Mouse (Mus musculus) adrenal gland, postnatal 10 days (tissue): ENCODE measurements around the gene Fam213a. TPM values are rescaled to one million over a fixed set of nuclear protein-coding genes. Genes with fewer than 3 reads are reported as not detected.

Source experiments
- DNase-seq: peaks from one replicate; pipeline ENCODE4 v3.0.0; 2021; ENCODE audit warnings: mixed read lengths
- total RNA-seq, 2 experiments: library from RNA; stranded (reverse); gene quantifications; 2 replicates each; pipeline ENCODE4 v1.2.3; 2021

Gene Fam213a
- total RNA-seq, 2 experiments from 2014 or later, result 230 to 232 TPM

DNA sequence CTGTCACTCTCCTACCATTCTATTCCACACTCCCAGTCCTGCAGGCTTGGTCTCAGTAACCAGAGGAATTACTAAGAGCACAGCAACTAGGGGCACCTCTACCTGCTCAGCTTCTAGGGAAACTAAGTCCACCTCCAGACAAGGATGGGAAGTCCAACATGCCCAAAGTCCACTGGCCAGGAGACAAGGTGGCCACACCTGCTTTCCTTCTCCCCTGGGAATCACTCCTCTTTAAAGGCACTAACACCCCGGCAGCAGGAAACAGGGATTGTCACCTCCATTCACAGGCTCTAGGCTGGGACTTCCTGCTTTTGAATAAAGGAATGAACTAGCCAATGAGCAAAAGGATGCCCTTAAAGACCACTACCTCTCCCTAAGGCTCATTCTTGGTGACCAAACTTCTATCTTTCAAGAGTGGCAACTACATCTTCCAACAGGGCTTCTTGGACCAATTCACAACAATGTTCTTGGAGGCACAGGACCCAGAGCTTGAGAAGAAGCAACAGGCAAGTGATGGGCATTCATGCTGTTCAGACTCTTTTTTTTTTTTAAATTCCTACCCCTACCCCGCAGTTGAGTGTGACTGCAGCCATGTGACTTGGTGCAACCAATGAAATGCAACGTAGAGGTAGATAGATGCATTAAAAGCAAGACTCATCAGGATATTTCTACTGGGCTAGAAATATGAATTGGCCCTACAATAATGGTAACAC, 49.9 kb downstream of the Fam213a start:
- no peak for DNase-seq

DNA sequence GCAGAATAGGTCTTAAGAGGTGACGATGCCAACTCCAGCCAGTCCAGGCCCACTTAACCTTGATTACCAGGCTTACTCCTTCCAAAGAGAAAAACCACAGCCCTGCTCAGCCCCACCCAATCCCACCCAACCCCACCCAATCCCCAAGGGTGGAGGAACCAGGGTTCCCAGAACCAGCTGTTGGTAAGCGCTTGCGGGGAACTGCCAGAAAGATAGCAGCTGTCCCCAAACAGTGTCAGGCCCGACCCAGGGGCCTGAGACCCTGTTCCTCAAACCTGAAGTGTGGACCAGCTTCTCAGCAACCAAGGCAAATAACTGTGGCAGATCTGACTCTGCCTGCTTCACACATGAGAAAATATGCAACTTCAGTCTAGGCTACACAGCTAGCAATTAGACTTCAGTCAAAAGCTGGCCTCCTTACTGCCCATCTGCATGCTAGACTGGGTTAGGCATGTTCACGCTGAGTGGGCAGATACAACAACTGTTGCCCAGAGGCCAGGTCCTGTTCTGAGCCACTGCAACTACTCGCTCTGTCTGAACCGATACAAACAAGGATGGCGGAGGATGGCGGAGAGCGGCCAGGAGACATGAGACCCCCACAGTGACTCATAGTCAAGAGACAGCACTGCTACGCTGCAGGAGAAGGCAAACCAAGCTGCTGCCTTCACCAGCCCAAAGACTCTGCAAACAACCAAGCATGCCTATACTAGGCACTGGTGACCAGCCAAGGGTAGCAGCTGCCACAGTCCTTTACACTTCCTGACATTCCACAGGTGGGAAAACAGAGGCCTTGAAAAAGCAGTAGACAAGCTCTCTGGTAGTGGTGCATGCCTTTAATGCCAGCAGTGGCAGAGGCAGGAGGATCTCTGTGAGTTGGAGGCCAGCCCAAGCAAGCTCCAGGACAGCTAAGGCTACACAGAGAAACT, 51.0 kb downstream of the Fam213a start:
- DNase-seq, result no peak

DNA sequence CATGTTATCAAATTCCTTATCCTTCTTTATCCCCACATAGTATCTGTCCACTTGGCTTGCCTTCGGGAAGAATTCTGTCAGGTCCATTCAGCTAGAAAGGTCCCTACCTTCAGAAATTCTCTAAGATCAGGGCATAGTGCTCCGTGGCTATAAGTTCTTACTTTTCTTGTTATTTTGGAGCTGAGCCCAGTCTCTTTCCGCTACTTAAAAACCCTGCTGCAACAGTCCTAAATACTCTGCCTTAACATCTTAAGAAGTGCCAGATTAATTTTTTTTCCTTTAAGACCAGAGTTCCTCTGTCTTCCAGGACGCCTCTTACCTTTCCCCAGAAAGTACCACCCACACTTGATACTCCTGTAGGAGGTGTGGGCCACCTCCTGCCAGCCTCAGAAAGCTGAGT, 53.4 kb downstream of the Fam213a start:
- DNase-seq, result no peak

GRCm38 (mm10) chr14:40959586-40959985, 54.0 kb downstream of the Fam213a start:
- no peak for DNase-seq

- peak; percentile 44 for DNase-seq
Observed at GRCm38 (mm10) chr14:40958986-40959381, 54.6 kb downstream of the Fam213a start.

- peak; percentile 57 for DNase-seq
Observed at GRCm38 (mm10) chr14:40958083-40958985, 55.3 kb downstream of the Fam213a start.

DNA sequence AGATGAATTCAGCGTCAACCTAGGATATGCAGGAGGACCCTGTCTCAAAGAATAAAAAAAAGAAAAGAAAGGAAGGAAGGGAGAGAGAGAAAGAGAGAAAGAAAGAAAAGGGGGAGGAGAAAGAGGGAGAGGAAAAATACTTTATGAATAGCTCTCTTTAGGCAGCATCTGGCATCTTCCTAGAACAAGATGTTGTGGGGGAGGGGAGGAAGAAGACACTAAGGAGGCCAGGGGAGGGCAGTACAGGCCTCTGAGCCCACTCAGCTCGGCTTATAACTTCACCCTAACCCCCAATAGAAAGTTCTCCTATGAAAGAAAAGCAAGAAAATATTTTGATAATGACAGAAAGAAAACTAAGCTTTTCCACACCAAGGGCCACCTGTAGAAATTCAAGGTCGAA, 56.0 kb downstream of the Fam213a start:
- DNase-seq, result no peak

DNA sequence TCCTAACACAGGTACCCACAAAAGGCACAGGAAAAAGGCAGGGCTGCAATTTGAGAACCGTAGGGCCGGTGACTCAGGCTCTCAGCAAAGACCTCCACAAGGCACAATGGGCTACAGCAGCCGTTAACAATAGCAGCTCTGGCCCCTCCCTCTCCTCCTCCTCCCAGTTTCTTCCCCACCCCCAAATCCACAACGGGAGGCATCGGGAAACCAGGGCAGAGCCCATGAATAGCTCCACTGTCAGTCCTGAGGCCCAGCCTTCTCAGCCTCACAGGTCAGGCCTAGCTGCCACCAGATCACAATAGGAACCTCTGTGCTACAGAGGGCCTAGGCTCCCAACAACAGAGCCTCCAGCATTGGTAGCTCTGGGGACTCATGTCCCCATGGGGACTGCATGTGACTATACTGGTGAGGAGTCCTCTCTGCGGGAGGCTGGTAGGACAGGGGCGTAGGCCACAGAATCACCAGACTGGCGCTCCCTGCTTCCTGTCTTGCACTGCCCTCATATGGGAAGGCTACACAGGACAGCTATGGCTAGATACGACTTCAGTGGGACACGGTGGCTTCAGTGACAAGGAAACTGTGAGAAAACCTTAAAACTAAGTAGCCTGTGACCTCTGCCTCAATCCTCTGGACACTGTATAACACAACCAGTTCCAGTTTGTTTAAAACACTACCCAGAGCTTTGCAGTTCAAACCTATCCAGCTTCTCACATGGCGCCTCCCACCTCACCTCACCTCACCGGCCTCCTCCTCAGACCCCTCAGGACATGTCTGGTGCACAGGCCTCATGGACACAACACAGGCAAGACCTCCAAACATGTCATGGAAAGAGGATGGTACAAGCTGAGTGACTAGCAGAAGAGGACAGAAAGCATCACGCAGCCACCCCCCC, 57.1 kb downstream of the Fam213a start:
- DNase-seq, result peak; percentile 43

- no peak for DNase-seq
Observed at GRCm38 (mm10) chr14:40955596-40956251, 57.9 kb downstream of the Fam213a start.

DNA sequence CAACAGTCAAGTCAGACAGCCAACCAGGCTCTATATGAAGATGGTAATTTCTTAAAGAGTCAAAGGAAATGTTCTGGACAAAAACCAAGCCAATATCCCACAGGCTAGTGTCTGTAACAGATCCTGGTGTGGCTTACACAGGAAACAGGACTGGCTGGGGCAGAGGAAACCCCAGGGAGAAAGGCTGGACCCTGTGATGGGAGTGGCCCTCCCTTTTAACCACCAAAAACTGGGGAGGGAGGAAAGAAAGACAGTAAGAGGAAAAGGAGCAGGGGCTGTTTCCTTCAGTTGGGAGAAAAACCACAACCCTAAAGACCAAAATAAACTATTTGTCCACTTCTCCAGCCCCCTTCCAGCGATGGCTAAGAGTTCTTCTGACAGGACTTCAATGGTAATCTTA, 58.4 kb downstream of the Fam213a start:
- no peak for DNase-seq

DNA sequence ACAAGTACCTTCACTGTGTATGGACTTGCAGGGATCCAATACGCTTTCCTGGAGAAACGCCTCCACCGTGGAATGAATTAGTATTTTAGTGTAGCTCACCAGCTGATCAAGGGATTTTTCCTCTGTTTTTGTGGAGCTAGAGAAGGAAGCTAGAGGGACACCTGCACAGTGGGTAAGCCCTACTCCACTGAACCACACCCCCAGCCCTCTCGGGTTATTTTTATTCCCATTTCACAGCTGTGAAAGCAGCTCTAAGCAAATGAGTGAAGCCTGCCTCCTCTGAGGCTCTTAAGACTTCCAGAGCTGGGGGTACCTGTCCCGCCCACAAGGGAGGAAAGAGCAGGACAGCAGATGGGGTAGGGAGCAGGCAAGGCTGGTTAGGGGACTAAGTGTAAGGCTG, 60.2 kb downstream of the Fam213a start:
- DNase-seq, result no peak

DNA sequence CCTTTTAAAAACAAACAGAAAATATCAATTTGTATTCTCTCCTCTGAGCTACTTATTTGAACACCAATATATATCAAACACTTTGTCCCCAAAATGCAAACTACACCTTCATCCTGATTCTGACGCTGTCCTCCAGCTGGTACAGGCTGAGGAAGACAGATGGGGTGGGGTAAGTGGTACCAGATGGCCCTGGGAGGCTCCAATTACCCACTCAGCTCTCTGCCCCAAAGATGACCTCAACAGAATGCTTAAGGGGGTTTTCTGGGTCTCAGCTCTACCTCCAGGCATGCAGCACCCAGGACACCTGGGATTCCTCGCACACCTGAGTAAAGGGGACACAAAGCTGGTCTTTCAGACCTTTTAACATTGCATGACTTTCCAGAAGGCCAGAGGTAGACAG, 60.9 kb downstream of the Fam213a start:
- no peak for DNase-seq

DNA sequence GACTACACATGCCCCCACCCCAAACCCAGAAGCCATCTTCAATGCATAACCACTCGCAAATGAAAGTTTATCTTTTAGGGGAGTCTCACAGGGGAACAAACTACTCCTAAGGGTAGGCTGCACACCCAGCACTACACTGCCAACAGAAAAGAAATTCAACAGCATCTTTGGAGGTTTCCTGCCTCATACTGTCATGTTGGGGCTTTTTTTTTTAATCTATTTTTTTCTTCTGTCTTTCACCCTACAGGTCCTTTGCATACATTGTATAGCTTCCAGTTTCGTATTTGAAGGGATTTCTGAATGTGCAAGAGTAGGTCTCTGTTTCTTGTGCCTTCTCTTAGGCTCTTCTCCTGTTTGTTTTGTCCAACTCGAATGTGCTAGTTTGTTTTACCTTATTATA, 61.3 kb downstream of the Fam213a start:
- no peak for DNase-seq

- no peak for DNase-seq
Observed at GRCm38 (mm10) chr14:40949730-40950614, 63.6 kb downstream of the Fam213a start.

GRCm38 (mm10) chr14:40949047-40949446, 64.5 kb downstream of the Fam213a start:
- DNase-seq, result no peak

DNA sequence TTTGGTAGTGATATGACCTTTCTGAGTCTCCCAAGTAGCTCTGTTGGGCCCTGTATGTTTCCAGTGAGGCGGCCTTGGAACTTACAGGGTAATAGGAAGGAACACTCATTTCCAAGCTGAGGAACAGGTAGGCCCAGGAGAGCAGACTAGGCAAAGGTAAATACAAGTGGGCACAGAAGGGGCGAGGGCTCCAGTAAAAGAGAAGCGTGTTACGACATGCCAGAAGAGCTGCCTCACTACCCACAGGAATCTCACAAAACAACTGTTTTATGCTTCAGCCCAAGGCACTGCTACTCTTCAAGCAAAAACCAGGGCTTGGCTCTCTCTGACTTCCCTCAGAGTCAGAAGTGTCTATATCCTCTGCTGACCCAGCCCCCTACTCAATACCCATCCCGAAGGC, 65.1 kb downstream of the Fam213a start:
- DNase-seq, result no peak

DNA sequence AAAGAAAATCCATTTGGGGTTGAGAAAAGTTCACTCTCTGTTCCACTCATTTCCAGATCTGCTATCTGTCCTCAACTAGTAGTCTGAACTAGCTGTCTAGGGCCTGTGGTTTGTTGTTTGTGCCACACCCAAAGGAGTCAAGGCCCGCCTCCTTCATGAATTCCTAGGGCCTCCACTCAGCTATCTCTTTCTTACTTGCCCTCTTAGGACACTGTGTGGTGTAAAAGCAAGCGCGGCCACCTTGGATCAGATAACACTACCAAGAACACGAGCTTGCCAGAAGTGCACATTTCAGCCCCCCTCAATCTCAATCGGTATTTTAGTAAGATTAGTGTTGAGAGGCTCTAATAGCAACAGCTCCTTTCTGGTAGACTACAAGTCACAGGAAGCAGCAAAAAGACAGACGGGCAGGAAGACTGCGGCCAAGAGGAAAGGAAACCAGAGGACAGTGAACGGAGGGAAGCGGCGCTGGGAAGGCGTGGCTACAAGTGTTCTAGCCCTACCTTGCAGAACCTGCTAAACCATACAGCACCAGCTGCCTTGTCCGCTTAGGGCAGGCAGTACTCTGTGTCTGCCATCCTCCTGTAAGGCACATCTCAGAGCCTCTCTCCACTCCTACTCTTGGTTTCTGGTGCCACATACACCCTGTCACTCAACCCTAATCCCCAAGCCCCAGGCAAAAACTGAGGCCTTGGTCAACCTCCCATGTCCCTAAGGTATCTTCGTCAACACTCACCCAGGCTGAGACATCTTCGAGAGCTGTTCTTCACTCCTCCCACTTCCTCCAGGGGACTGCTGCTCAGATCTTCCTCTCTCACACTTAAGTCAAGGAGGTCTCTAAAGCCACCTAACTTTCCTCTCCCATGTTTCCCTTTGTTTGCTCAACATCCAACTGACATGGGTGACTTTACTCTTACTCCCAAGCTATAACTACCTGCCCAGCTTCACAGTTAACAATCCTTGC, 65.9 kb downstream of the Fam213a start:
- DNase-seq, result no peak

DNA sequence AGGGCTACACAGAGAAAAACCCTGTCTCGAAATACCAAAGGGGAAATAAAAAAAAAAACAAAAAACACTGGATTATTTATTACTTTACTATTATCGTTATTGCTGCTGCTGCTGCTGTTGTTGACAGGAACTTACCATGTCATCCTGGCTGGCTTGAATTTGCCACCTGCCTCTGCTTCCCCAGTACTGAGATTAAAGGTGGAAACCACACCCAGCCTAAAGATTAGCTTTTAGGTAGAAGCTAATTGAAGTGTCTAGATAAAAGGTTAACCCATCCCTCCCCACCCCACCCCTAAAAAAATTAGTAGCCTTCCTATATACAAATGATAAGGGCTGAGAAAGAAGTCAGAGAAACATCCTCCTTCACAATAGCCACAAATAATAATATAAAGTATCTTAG, 69.8 kb downstream of the Fam213a start:
- DNase-seq, result no peak
